Mouse (Mus musculus): ENCODE data around the gene Bicral.

DNA sequence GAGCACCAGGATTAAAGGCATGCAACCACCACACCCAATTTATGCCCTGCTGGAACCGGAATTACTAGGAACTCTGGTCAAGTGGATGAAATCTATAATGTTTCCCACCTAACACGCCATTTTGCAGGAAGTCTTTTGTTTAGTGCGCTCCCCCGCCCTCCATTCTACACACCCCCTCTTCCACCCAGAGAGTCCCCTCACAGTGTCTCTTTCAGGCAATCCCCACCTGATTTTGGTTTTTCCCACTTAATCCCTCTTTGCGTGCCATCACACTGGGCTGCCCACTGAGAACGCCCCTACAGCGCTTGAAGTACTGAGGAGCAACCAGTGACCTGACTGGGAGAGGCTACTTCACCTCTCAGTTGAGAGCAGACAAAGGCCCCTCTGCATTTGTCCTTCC, 11.1 kb downstream of the Bicral start:
- no peak for TF ChIP-seq CTCF (conservative IDR thresholded peaks at IDR 0.05; ENCODE audit: insufficient read depth, insufficient read length, low read depth, low read length)
- no peak for TF ChIP-seq POLR2A (IDR thresholded peaks at IDR 0.05; ENCODE audit: low read depth, low read length)
